Mouse (Mus musculus): Measurements from ENCODE around the gene Tcp10a.

GRCm38 (mm10) chr17:7285292-7285691 lies 39.2 kb upstream of the Tcp10a start:
- TF ChIP-seq CTCF (IDR thresholded peaks at IDR 0.05) (no peak), POLR2A (IDR thresholded peaks at IDR 0.05; ENCODE audit: insufficient read depth, low read depth, low read length) (no peak)
